Mouse (Mus musculus): ENCODE measurements around the gene Rpa2. TPM values are rescaled to one million over a fixed set of nuclear protein-coding genes. Genes with fewer than 3 reads are reported as not detected.

Rpa2 gene
- polyA plus RNA-seq, 1 experiment from 2014 or later = 43.0 TPM

- H3K4me3 ChIP-seq (ENCODE audit: low read depth, low read length) = 0 out of 2 replicates have a peak overlapping the region, but pooled peaks have one; percentile 13
- H3K27me3 ChIP-seq (ENCODE audit: insufficient read depth, low read length) = no peaks in the 10 kb centered on the region
- TF ChIP-seq EP300 (IDR thresholded peaks at IDR 0.05; ENCODE audit: low read depth) (no peak), CTCF (IDR thresholded peaks at IDR 0.05; ENCODE audit: low read depth) (no peak)
Measured at GRCm38 (mm10) chr4:132746911-132747517, 21.1 kb upstream of the Rpa2 start.

GRCm38 (mm10) chr4:132747664-132748259 lies 20.4 kb upstream of the Rpa2 start:
- Histone ChIP-seq H3K9me3 (ENCODE audit: low read length) (no peaks in the 10 kb centered on the region), H3K4me1 (ENCODE audit: insufficient read depth) (peaks cover 5% of the 10 kb centered on the region; the same call in 1 of the 2 replicates), H3K9ac (replicated peaks) (0 out of 2 replicates have a peak overlapping the region, but pooled peaks have one; percentile 5), H3K36me3 (replicated peaks; ENCODE audit: insufficient read depth, low read length) (no peaks in the 10 kb centered on the region), H3K4me3 (ENCODE audit: low read depth, low read length) (peak overlapping the region; percentile 13), H3K27ac (ENCODE audit: low read depth) (peak overlapping the region; percentile 71), H3K4me2 (ENCODE audit: low read depth, low read length) (peak overlapping the region; percentile 50), H3K27me3 (ENCODE audit: insufficient read depth, low read length) (no peaks in the 10 kb centered on the region)
- 13% methylated on average over 9 of the region's 9 CpGs for WGBS (ENCODE audit: insufficient replicate concordance)
- TF ChIP-seq EP300 (IDR thresholded peaks at IDR 0.05; ENCODE audit: low read depth) (no peak), CTCF (IDR thresholded peaks at IDR 0.05; ENCODE audit: low read depth) (no peak)
- DNase-seq (peak; percentile 57), ATAC-seq (peak; percentile 83)

More at GRCm38 (mm10) chr4:132746911-132747517, 21.1 kb upstream of the Rpa2 start:
- WGBS (ENCODE audit: insufficient replicate concordance) = 68% methylated on average over 9 of the region's 9 CpGs
- H3K4me2 ChIP-seq (ENCODE audit: low read depth, low read length) = peak overlapping the region; percentile 50
- peak overlapping the region; percentile 71 for H3K27ac ChIP-seq (ENCODE audit: low read depth)
- DNase-seq (no peak), ATAC-seq (no peak; the same call in 1 of the 2 replicates)
- H3K4me1 ChIP-seq (ENCODE audit: insufficient read depth) = peaks cover 5% of the 10 kb centered on the region; the same call in 1 of the 2 replicates
- no peaks in the 10 kb centered on the region for H3K9me3 ChIP-seq (ENCODE audit: low read length)
- no peaks in the 10 kb centered on the region for H3K36me3 ChIP-seq (replicated peaks; ENCODE audit: insufficient read depth, low read length)
- no peak overlapping the region for H3K9ac ChIP-seq (replicated peaks)

GRCm38 (mm10) chr4:132748778-132749177 lies 19.4 kb upstream of the Rpa2 start:
- Histone ChIP-seq H3K36me3 (replicated peaks; ENCODE audit: insufficient read depth, low read length) (no peaks in the 10 kb centered on the region), H3K9me3 (ENCODE audit: low read length) (no peaks in the 10 kb centered on the region), H3K4me1 (ENCODE audit: insufficient read depth) (peaks cover 5% of the 10 kb centered on the region; the same call in 1 of the 2 replicates), H3K4me2 (ENCODE audit: low read depth, low read length) (no peak overlapping the region), H3K4me3 (ENCODE audit: low read depth, low read length) (no peak overlapping the region), H3K9ac (replicated peaks) (no peak overlapping the region), H3K27ac (ENCODE audit: low read depth) (no peak overlapping the region), H3K27me3 (ENCODE audit: insufficient read depth, low read length) (no peaks in the 10 kb centered on the region)
- WGBS (ENCODE audit: insufficient replicate concordance) = 77% methylated on average over 4 of the region's 4 CpGs
- DNase-seq (no peak), ATAC-seq (0 out of 2 replicates have a peak, but pooled peaks have one; percentile 13)
- no peak for TF ChIP-seq CTCF (IDR thresholded peaks at IDR 0.05; ENCODE audit: low read depth)
- no peak for TF ChIP-seq EP300 (IDR thresholded peaks at IDR 0.05; ENCODE audit: low read depth)

GRCm38 (mm10) chr4:132749258-132749982 lies 18.7 kb upstream of the Rpa2 start:
- H3K27me3 ChIP-seq (ENCODE audit: insufficient read depth, low read length) = no peaks in the 10 kb centered on the region
- H3K4me2 ChIP-seq (ENCODE audit: low read depth, low read length) = no peak overlapping the region
- H3K36me3 ChIP-seq (replicated peaks; ENCODE audit: insufficient read depth, low read length) = no peaks in the 10 kb centered on the region
- no peak overlapping the region for H3K27ac ChIP-seq (ENCODE audit: low read depth)
- no peak overlapping the region for H3K4me3 ChIP-seq (ENCODE audit: low read depth, low read length)
- H3K4me1 ChIP-seq (ENCODE audit: insufficient read depth) = peaks cover 5% of the 10 kb centered on the region; the same call in 1 of the 2 replicates
- H3K9ac ChIP-seq (replicated peaks) = no peak overlapping the region
- H3K9me3 ChIP-seq (ENCODE audit: low read length) = no peaks in the 10 kb centered on the region
- TF ChIP-seq CTCF (IDR thresholded peaks at IDR 0.05; ENCODE audit: low read depth) (no peak), EP300 (IDR thresholded peaks at IDR 0.05; ENCODE audit: low read depth) (no peak)
- WGBS (ENCODE audit: insufficient replicate concordance) = 72% methylated on average over 6 of the region's 6 CpGs
- no peak for DNase-seq
- ATAC-seq = no peak

- Histone ChIP-seq H3K27ac (ENCODE audit: low read depth) (no peak overlapping the region), H3K4me2 (ENCODE audit: low read depth, low read length) (no peak overlapping the region), H3K4me1 (ENCODE audit: insufficient read depth) (no peaks in the 10 kb centered on the region), H3K9me3 (ENCODE audit: low read length) (no peaks in the 10 kb centered on the region), H3K36me3 (replicated peaks; ENCODE audit: insufficient read depth, low read length) (no peaks in the 10 kb centered on the region), H3K9ac (replicated peaks) (no peak overlapping the region), H3K4me3 (ENCODE audit: low read depth, low read length) (no peak overlapping the region), H3K27me3 (ENCODE audit: insufficient read depth, low read length) (peaks cover 9% of the 10 kb centered on the region)
- TF ChIP-seq CTCF (IDR thresholded peaks at IDR 0.05; ENCODE audit: low read depth) (no peak), EP300 (IDR thresholded peaks at IDR 0.05; ENCODE audit: low read depth) (no peak)
- no peak for DNase-seq
- 50% methylated on average over 6 of the region's 6 CpGs for WGBS (ENCODE audit: insufficient replicate concordance)
- ATAC-seq = no peak
Measured at GRCm38 (mm10) chr4:132752992-132753391, 15.1 kb upstream of the Rpa2 start.

- peak; percentile 83 for ATAC-seq
- TF ChIP-seq CTCF (IDR thresholded peaks at IDR 0.05; ENCODE audit: low read depth) (peak; percentile 59), EP300 (IDR thresholded peaks at IDR 0.05; ENCODE audit: low read depth) (no peak)
- Histone ChIP-seq H3K9ac (replicated peaks) (0 out of 2 replicates have a peak within 1 kb of the TSS, but pooled peaks have one; percentile 26), H3K4me1 (ENCODE audit: insufficient read depth) (peaks cover 6% of the 10 kb centered on the region), H3K27me3 (ENCODE audit: insufficient read depth, low read length) (peaks cover 12% of the 10 kb centered on the region), H3K9me3 (ENCODE audit: low read length) (no peaks in the 10 kb centered on the region), H3K27ac (ENCODE audit: low read depth) (no peak within 1 kb of the TSS), H3K4me3 (ENCODE audit: low read depth, low read length) (peak within 1 kb of the TSS; percentile 48), H3K36me3 (replicated peaks; ENCODE audit: insufficient read depth, low read length) (no peaks in the 10 kb centered on the region), H3K4me2 (ENCODE audit: low read depth, low read length) (peak within 1 kb of the TSS; percentile 79)
- WGBS (ENCODE audit: insufficient replicate concordance) = under 1% methylated on average over 22 of the region's 22 CpGs
- peak; percentile 54 for DNase-seq
Measured at GRCm38 (mm10) chr4:132756974-132757373, 11.2 kb upstream of the Rpa2 start, which contains the start of gene Smpdl3b. Smpdl3b (minus strand) TSS chr4:132757252.
